Mouse (Mus musculus) forebrain, embryonic 14.5 days (tissue): ENCODE data around the gene Nrp1. TPM values are rescaled to one million over a fixed set of nuclear protein-coding genes. Genes with fewer than 3 reads are reported as not detected.

Source experiments
- ATAC-seq: fragments of 200-750 bp; cut with Nextera tagmentation; 2 replicates; pipeline ENCODE4 v1.8.0; 2017; ENCODE audit warnings: mild to moderate bottlenecking, moderate library complexity
- DNase-seq: peaks from one replicate; pipeline ENCODE4 v3.0.0-alpha.2; 2015; ENCODE audit warnings: low spot score
- H3K27ac ChIP-seq: fragments of 300-500 bp; sonication (generic); 2 replicates; pipeline ENCODE4 v1.5.1; 2014; ENCODE audit warnings: low read depth, mild to moderate bottlenecking, control low read depth, low read length, moderate library complexity
- H3K27me3 ChIP-seq: fragments of 300-500 bp; sonication (generic); replicated peaks from 2 replicates; pipeline ENCODE4 v1.6.1; 2014; ENCODE audit warnings: low read length, control low read depth, mixed read lengths; ENCODE audit not compliant: control insufficient read depth, insufficient read depth
- H3K36me3 ChIP-seq: fragments of 300-500 bp; sonication (generic); 2 replicates; pipeline ENCODE4 v1.6.1; 2014; ENCODE audit warnings: low read length, control low read depth; ENCODE audit not compliant: control insufficient read depth, insufficient read depth
- H3K4me1 ChIP-seq: fragments of 300-500 bp; sonication (generic); 2 replicates; pipeline ENCODE4 v1.6.1; 2014; ENCODE audit warnings: antibody characterized with exemption, low read length, control low read depth; ENCODE audit not compliant: control insufficient read depth, insufficient read depth
- H3K4me2 ChIP-seq: fragments of 300-500 bp; sonication (generic); 2 replicates; pipeline ENCODE4 v1.6.1; 2014; ENCODE audit warnings: mild to moderate bottlenecking, control low read depth, low read length
- H3K4me3 ChIP-seq: fragments of 300-500 bp; sonication (generic); 2 replicates; pipeline ENCODE4 v1.5.1; 2014; ENCODE audit warnings: low read depth, low read length, control low read depth
- H3K9ac ChIP-seq: fragments of 300-500 bp; sonication (generic); 2 replicates; pipeline ENCODE4 v1.6.1; 2014; ENCODE audit warnings: mild to moderate bottlenecking, low read length, control low read depth, moderate library complexity
- H3K9me3 ChIP-seq: fragments of 300-500 bp; sonication (generic); replicated peaks from 2 replicates; pipeline ENCODE4 v1.6.1; 2016; ENCODE audit warnings: low read length, control low read depth, mixed read lengths; ENCODE audit not compliant: control insufficient read depth
- WGBS: fragments of 180-500 bp; shearing (Covaris S2); extraction: QIAGEN DNeasy Blood & Tissue Kit; methylation state at CpG from one replicate; pipeline ENCODE4 v1.1.7; 2014; 5-methylcytosine and 5-hydroxymethylcytosine counted together
- polyA plus RNA-seq: library from polyadenylated mRNA; unstranded; fragments of >200 nt; fragmentation: Nextera tagmentation; extraction: Ambion mirVana; gene quantifications from 2 replicates; pipeline ENCODE4 v1.2.1, GENCODE M21; 2014

Gene Nrp1
- polyA plus RNA-seq, 1 experiment from 2014 or later: 57.9 TPM

DNA sequence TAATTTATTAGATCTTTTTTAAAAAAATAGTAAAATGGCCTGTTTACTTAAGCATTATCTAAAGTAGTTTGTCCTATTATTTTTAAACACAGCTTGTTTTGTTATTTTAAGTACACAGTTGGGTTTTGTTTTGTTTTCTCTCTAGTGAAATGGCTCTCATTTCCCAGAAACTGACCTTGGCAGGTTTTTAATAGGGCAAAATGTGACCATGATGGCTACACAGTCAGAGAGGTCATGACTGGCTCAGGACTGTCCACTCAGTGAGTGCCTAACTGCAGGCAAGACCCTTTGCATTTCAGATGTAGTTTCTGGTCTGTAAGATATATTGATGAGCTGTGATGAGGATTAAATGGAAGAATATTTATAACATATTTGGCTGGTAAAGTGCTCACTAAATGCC is 104.8 kb downstream of the Nrp1 start:
- DNase-seq (no peak), ATAC-seq (no peak)
- Histone ChIP-seq H3K4me2 (no peak overlapping the region), H3K36me3 (peaks cover 26% of the 10 kb centered on the region), H3K9me3 (no peaks in the 10 kb centered on the region), H3K27me3 (no peaks in the 10 kb centered on the region), H3K4me3 (no peak overlapping the region), H3K9ac (no peak overlapping the region), H3K4me1 (no peaks in the 10 kb centered on the region), H3K27ac (no peak overlapping the region)

DNA sequence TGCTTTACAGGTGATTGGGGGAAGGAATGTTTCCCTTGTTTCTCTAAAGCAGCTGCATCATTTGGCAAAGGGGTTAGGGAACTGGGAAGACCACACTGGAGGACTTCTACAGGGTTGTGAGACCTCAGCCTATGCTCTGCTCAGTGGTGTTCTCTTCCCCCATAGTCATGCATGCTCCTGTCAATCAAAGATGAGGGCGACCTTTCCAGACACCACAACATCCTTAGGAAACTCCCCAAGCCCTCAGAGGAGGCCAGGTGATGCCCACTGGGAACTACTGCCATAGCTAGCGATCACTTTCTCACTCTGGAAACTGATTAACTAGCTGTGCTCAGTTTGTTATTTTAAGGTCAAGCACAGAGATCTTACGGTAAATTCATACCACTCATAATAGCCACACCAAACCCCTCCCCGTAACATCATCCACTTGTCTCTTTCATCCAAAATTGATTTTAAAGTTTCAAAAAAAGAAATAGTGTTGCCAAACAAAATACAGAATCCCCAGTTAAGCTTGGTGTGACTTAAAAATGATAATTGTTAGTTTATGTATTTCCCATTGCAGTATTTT is 105.7 kb downstream of the Nrp1 start:
- Histone ChIP-seq H3K4me3 (no peak overlapping the region), H3K36me3 (peaks cover 30% of the 10 kb centered on the region), H3K9me3 (no peaks in the 10 kb centered on the region), H3K27ac (no peak overlapping the region), H3K9ac (no peak overlapping the region), H3K4me2 (no peak overlapping the region), H3K27me3 (no peaks in the 10 kb centered on the region), H3K4me1 (no peaks in the 10 kb centered on the region)
- ATAC-seq (no peak), DNase-seq (no peak)
- 94% methylated on average over 4 of the region's 4 CpGs for WGBS

DNA sequence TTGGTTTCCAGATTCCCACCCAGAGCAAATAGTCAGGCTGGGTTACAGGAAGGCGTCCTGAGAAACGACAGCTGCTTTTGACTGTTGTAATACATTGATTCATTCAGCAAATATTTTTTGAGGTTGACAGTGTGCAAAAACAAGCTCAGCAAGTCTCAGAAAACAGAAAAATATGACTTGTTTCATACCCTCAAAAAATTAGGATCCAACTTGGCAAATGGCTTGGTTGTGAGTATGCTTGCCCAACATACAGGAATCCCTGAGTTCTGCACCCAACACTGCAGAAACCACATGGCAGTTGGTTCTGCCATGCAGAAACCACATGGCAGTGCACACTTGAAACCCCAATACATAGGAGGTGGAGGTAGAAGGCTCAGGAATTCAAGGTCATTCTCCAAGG is 107.1 kb downstream of the Nrp1 start:
- Histone ChIP-seq H3K27ac (no peak overlapping the region), H3K4me3 (no peak overlapping the region), H3K4me2 (no peak overlapping the region), H3K4me1 (no peaks in the 10 kb centered on the region), H3K9ac (no peak overlapping the region), H3K27me3 (no peaks in the 10 kb centered on the region), H3K36me3 (peaks cover 29% of the 10 kb centered on the region), H3K9me3 (no peaks in the 10 kb centered on the region)
- WGBS: 98% methylated on average over 2 of the region's 2 CpGs
- no peak for ATAC-seq
- DNase-seq: no peak

DNA sequence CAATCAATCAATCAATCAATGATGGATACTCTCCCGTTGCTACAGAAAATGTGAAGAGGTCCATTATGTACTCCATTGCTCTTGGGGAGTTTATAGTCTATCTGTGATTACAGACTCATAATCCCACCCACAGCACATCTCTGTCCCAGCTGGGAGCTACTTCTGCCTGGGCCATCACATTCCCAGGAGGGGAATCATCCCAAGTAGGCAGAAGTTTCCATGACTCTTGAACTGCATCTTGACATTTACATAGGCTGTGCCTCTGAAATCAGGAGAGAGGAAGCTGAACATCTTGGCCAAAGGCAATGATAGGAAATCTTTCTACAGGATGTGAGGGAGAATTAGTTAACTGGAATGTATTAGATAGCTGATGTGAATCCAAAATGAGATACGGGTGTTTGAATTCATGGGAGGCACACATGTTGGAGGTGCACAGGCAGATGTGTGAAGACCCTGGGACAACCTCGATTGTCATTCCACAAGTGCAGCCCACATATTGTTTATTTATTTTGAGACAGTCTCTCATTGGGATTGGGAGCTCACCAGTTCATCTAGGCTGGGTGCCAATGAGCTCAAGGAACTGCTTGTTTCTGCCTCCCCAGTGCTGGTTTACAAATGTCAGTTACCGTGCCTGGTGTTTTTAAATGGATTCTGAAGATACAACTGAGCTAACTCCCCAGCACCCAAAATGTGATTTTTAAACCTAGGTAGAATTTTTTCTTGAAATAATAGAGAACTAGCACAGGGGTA is 108.5 kb downstream of the Nrp1 start:
- WGBS: 85% methylated on average over 4 of the region's 4 CpGs

DNA sequence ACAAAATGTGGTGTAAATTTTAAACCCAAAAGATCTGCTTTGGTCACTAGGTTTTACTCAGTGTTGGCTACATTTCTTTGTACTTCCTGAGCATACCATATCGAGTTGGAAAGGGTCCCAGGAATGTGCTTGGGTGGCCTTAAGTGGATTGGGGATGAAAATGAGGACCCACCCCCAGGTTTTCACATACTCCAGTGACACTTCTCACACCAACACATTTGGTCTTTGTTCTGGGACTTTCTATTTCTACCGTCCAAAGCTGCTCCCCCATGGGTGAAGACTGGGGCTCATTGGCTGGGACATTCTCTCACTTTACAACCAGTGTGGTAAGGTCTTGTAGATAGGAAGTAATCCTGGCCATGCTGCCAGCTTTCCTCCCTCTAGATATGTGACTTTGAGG is 111.7 kb downstream of the Nrp1 start:
- Histone ChIP-seq H3K27ac (no peak overlapping the region), H3K9me3 (no peaks in the 10 kb centered on the region), H3K36me3 (peaks cover 16% of the 10 kb centered on the region; the same call in 1 of the 2 replicates), H3K4me1 (no peaks in the 10 kb centered on the region), H3K9ac (no peak overlapping the region), H3K27me3 (no peaks in the 10 kb centered on the region), H3K4me2 (no peak overlapping the region), H3K4me3 (no peak overlapping the region)
- 61% methylated on average over 2 of the region's 2 CpGs for WGBS
- ATAC-seq (no peak), DNase-seq (no peak)

More for the DNA sequence above, 108.5 kb downstream of the Nrp1 start:
- H3K4me1 ChIP-seq: no peaks in the 10 kb centered on the region
- H3K4me3 ChIP-seq: no peak overlapping the region
- H3K27me3 ChIP-seq: no peaks in the 10 kb centered on the region
- H3K4me2 ChIP-seq: no peak overlapping the region
- H3K9ac ChIP-seq: no peak overlapping the region
- ATAC-seq (no peak), DNase-seq (no peak)
- peaks cover 19% of the 10 kb centered on the region; the same call in 1 of the 2 replicates for H3K36me3 ChIP-seq
- H3K27ac ChIP-seq: no peak overlapping the region
- H3K9me3 ChIP-seq: no peaks in the 10 kb centered on the region

DNA sequence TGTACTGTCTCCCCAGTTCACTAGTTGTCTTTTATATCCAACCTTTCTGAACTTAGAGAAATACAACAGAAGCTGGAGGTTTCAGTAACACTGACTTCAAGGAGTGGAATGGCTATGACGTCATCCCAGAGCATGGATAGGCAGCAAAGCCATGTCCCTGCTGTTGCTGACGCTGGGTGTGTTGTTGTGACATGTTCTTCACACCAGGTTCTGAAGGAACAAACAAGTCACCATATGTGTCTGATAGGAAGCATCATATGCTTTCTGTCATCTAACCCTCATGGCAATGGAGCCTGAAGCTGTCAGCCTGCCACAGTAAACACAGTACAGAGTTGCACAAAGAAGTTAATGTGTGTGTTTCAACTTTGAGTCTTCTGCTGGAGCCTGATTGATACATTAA is 112.8 kb downstream of the Nrp1 start:
- H3K27ac ChIP-seq: no peak overlapping the region
- ATAC-seq (peak; percentile 85), DNase-seq (peak; percentile 77)
- H3K9me3 ChIP-seq: no peaks in the 10 kb centered on the region
- H3K9ac ChIP-seq: no peak overlapping the region
- H3K4me3 ChIP-seq: no peak overlapping the region
- H3K36me3 ChIP-seq: peaks cover 16% of the 10 kb centered on the region; the same call in 1 of the 2 replicates
- H3K27me3 ChIP-seq: no peaks in the 10 kb centered on the region
- no peak overlapping the region for H3K4me2 ChIP-seq
- H3K4me1 ChIP-seq: no peaks in the 10 kb centered on the region
- WGBS: 75% methylated on average over 2 of the region's 2 CpGs

DNA sequence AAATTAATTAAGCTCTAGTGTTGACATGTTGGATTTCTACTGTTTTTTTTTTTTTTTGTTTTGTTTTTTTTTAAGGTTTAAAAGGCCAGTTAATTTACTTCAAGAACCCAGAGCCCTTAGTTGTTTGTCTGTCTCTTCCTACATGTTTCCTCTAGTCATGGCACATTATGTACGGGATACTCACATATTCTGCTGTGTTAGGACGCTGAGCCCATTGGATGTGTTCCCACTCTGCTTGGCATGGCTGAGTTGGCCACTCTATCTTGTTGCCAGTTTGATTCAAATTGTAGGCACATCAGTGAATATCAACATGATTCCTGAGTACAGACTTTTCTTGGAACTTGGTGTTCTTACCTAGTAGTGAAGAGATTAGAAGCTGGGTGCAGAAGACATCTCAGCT is 114.5 kb downstream of the Nrp1 start:
- WGBS: 80% methylated on average over 2 of the region's 2 CpGs
- Histone ChIP-seq H3K27ac (no peak overlapping the region), H3K4me2 (no peak overlapping the region), H3K9me3 (no peaks in the 10 kb centered on the region), H3K4me1 (no peaks in the 10 kb centered on the region), H3K27me3 (no peaks in the 10 kb centered on the region), H3K4me3 (no peak overlapping the region), H3K9ac (no peak overlapping the region), H3K36me3 (peaks cover 22% of the 10 kb centered on the region; the same call in 1 of the 2 replicates)
- DNase-seq: no peak
- ATAC-seq: no peak

DNA sequence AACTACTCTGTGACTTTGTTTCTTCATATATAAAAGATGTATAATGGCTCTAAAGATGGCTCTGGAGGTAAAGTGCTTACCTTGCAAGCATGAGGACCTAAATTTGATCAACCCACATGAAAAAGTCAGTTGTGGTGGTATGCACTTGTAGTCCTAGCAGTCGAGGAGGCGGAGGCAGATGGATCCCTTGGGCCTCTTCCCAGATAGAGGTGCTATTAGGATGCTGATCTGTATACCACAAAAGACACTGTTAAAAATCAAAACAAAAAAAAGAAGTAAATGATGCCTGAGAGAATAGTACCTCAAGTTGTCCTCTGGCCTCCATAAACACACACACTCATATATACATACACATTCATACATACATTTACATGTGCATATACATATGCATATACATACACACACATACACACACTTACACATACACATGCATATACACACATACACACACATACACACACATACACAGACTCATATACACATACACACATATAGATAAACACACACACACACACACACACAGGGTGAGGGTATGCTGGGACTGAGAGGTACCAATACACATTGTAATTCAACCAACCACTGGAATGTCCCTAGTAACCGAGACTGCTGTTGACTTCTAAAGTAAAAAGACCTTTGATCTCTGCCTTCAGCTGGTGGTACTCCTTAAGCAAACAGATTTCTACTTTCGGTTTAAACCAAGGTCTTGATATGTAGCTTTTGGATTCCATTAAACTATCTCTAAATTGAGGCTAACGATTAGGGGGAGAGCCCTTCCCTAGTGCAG is 115.2 kb downstream of the Nrp1 start:
- ATAC-seq: no peak
- Histone ChIP-seq H3K4me1 (no peaks in the 10 kb centered on the region), H3K4me2 (no peak overlapping the region)

DNA sequence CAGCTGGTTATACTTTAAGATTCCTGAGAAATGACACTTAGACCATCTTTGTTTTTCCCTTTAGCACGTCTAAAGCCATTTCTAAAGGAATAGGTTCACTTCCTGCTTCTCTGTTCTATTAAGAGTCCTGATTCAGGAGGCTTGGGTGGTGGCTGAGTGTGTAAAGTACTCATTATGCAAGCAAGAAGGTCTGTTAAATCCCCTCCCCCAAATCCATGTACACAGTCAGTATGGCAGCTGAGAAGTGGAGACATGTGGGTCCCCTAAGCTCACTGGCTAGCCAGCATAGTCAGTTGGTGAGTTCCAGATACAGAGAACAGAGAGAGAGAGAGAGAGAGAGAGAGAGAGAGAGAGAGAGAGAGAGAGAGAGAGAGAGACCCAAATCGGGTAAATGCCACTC is 116.2 kb downstream of the Nrp1 start:
- Histone ChIP-seq H3K4me3 (no peak overlapping the region), H3K9me3 (no peaks in the 10 kb centered on the region), H3K27ac (no peak overlapping the region), H3K4me1 (no peaks in the 10 kb centered on the region), H3K9ac (no peak overlapping the region), H3K27me3 (no peaks in the 10 kb centered on the region), H3K36me3 (peaks cover 6% of the 10 kb centered on the region; the same call in 1 of the 2 replicates), H3K4me2 (no peak overlapping the region)
- DNase-seq (no peak), ATAC-seq (no peak)
- WGBS: 44% methylated on average over 2 of the region's 2 CpGs

More for the DNA sequence above, 115.2 kb downstream of the Nrp1 start:
- no peaks in the 10 kb centered on the region for H3K9me3 ChIP-seq
- no peaks in the 10 kb centered on the region for H3K27me3 ChIP-seq
- WGBS: 84% methylated on average over 5 of the region's 5 CpGs
- H3K27ac ChIP-seq: no peak overlapping the region
- H3K4me3 ChIP-seq: no peak overlapping the region
- DNase-seq: no peak
- H3K9ac ChIP-seq: no peak overlapping the region
- H3K36me3 ChIP-seq: peaks cover 16% of the 10 kb centered on the region; the same call in 1 of the 2 replicates
